Mouse (Mus musculus) C2C12 (cell line): ENCODE results near the gene Prdm1.

Experiments
- CTCF ChIP-seq: IDR thresholded peaks from one replicate; pipeline ENCODE4 v1.5.1; 2011; ENCODE audit not compliant: control insufficient read depth, insufficient read depth, insufficient read length
- MAX ChIP-seq: IDR thresholded peaks from one replicate; pipeline ENCODE4 v1.6.1; 2011; ENCODE audit warnings: mild to moderate bottlenecking, control low read depth
- USF1 ChIP-seq: IDR thresholded peaks from one replicate; pipeline ENCODE4 v1.6.1; 2011; ENCODE audit warnings: low read depth, mild to moderate bottlenecking, control low read depth, moderate library complexity

DNA sequence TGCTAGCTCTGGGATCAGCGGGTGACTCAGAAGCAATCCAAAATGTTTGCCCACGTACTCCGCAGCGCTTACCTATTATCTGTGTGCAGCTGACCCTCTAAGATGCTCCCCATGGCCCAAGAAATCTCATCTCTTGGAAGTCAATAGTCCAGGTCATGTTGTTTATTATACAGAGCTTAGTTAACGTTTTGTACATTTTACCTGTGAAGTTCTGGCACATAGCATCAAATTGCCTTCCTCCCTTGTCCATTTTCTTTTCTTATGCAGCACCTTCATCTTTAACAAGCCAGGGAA is 1.7 kb upstream of the Prdm1 start:
- no peak for TF ChIP-seq CTCF
- no peak for TF ChIP-seq MAX
- no peak for TF ChIP-seq USF1
